Mouse (Mus musculus): ENCODE data around the gene Bpnt1.

Gene Bpnt1

DNA sequence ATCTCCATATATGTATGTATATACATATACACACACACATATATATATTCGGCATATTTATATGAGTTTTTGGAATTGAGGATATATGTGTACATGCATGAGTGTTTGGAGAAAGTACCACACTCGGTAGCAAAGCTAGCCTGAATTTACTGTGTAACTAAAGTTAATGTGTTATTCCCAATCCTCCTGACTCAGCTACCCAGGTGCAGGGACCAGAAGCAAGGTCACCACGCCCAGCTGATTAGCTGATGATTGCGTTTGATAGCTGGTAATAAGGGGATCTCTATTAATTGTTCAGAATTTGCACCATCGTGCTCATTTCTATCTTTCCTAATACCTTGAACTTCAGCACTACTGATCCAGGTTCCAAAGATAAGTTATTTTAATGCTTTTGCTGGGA, 1.7 kb downstream of the Bpnt1 start:
- no peak for DNase-seq

DNA sequence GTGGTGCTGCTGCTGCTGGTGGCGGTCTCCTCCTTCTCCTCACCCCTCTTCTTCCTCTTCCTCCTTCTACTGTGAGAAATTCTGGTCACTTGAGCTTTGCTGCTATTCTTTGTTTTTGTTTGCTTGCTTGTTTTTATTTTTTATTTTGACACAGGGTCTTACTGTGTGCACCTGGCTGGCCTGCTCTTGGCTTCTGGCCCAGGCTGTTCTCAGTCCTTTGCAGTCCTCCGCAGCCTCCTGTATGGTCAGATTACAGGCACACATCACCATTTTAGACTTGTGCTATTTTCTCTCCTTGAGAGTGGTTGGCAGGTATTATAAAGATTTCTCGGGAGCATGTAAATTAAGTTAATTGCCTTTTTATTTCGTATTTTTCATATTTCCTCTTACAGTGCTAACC, 2.2 kb downstream of the Bpnt1 start:
- no peak for DNase-seq

DNA sequence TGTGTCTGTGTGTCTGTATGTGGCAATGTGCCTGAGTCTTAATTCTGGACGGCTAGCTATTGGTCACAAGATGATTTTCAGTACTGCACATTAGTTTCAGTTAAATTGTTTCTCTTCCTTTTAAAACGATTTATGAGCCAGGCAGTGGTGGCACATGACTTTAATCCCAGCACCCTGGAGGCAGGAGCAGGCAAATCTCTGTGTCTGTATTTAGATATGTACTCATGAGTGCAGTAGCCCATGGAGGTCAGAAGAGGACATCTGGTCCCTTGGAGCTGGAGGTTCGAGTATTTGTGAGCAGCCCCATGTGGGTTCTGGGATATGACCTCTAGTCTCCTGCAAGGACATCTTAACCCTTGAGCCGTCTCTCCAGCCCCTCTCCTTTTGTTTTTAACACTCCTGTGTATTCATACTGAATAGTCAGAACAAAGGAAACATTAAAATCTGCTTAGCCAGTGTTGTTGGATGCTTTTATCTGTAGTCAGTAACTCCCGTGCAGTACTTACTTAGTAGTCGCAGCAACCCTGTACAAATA, 3.3 kb downstream of the Bpnt1 start:
- peak; percentile 26 for DNase-seq

DNA sequence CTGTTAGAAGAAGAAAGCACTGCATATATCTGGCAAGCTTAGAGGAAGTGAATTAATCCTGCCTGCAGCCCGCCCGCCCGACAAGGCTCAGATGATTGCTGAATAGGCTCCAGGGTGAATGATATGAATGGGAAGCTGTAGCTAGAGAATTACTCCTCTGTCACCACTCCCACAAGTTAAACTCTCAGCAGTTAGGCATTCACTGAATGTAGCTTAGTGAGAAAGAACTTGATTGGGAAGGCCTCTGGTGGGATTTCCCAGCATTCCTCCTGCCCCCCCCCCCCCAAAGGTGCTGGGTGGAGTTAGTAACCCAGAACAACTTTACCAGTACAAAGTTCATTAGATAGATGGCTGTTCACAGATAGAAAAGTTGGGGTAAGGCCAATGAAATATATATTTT, 4.6 kb downstream of the Bpnt1 start:
- no peak for DNase-seq

DNA sequence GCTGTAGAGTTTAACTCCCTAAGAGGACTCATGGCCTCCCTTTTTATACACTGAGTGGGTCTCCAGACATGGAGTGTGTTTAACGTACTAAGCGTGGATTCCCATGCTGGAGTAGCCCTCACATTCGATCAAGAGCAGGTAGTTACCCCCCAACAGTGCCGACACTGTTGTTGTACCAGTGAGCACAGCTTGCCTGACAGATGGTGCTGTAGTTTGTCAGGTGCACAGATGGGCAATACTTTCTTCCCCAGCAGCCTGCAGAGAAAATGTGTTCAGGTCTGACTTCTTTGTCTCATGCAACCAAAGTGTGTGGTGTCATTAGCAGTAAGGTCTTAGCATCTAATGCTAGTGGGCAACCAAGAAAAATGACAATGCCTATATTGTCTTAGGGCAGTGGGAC, 10.5 kb downstream of the Bpnt1 start:
- no peak for DNase-seq

DNA sequence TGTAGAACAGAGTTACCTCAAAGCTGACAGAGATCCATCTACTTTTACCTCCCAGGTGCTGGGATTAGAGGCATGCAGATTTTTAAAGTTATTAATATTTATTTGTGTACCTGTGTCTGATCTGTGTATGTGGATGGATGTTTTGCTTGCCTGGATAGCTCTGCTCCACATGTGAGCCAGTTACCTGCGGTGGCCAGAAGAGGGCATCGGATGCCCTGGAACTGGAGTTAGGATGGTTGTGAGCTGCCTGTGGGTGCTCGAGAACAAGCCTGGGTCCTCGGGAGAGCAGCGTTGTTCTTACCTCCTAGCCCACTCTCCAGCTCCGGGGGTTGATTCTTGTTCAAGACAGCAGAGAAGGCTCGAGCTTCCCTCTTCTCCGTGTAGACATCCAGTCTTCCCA, 11.5 kb downstream of the Bpnt1 start:
- DNase-seq, result no peak

DNA sequence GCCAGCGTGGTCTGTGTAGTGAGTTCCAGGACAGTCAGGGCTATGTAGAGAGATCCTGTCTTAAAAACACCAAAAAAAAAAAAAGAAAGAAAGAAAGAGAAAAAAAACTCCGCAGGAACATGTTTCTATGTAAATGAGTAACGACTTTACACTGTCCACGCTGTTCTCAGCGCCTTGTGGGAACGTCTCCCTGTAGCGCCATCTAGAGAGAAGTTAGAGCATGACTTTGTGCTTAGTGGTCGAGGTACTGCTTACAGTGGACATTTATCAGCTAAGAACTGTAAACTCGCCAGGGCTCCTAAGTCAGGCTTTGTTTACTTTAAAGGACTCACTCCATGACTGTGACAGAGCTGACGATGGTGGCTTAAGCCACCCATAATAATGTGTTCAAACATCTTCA, 14.2 kb downstream of the Bpnt1 start:
- no peak for DNase-seq

DNA sequence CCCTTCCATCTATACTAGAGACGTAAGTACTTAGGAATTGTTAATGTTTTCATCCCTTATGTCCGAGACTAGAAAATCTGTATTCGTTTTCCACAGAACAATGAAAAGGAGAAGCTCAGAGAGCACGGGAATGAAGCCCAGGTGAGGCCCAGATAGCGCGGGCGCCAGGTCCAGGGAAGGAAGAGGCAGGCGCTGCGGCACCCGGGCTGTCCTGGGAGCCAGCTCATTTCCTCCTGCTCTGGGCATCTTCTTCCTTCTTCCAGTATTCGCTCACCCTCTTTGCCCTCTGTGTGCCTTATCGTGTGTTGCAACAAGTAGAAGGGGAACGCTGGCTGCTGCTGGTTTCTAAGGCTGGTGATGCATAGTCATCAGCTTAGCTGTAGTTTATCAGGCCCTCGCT, 17.8 kb downstream of the Bpnt1 start:
- DNase-seq, result no peak

DNA sequence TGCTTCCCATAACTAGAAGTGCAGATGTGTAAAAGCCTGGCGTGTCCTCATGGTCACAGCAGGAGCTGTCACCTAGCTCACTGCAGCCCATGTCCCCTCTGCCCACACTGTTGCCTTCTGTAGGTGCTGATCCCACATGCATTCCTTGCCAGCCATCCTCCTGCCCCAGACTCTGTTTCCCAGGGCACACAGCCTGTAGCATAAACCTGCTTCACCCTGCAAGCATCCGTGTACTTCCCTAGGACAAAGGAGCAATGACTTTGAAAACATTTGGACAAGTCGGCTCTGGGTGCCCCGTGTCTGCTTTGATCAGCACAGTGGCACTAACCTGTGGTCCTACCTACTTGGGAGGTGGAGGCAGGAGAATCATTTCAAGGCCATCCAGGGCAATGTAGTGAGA, 18.7 kb downstream of the Bpnt1 start:
- DNase-seq, result no peak

DNA sequence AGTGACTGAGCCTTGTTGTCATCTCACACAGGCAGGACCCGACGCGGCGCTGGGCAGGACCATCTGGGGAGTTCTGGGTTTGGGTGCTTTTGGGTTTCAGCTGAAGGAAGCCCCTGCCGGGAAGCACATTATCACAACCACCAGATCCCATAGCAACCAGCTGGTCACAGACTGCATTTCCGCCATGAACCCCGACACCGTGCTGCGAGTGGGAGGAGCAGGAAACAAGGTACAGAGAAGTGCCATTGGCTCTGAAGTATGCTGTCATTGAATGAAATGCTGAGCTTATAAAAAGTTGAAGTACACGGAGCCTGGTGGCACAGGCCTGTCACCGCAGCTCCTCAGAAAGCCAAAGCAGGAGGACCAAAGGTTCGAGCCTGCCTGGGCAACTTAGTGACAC, 20.2 kb downstream of the Bpnt1 start:
- DNase-seq, result no peak

DNA sequence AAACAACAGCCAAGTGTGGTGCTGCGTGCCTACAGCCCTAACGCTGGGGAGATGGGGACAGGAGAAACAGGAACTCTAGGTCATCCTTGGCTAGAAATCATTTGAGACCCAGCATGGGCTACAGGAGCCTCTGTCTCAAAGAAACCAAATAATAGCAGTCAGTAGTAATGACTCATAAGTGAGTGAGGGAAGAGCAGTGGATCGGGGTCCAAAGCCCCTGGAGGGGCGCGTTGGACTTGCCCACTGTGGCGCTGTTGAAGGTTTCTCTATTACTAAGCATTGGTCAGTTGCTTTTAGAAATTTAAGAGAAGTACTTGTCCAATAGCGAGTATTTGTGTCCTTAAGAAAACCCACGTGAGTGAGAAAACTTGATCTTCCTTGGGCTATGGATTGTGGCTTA, 21.4 kb downstream of the Bpnt1 start:
- DNase-seq, result no peak

DNA sequence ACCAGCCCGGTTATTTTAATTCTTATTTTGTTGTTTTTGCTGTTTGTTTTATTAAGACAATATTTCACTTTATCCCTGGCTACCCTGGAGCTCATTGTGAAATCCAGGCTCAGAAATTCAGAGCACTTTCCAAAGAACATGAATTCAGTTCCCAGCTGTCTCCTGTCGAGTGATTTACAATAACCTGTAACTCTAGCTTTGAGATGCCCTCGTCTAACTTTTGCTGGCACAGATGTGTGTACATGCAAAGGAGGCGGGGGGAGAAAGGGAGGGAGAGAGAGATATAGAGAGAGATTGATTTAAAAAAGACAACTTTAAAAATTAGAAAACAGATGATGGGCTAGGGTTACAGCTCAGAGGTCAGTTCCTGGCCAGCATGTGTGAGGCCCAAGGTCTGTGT, 22.8 kb downstream of the Bpnt1 start:
- no peak for DNase-seq

DNA sequence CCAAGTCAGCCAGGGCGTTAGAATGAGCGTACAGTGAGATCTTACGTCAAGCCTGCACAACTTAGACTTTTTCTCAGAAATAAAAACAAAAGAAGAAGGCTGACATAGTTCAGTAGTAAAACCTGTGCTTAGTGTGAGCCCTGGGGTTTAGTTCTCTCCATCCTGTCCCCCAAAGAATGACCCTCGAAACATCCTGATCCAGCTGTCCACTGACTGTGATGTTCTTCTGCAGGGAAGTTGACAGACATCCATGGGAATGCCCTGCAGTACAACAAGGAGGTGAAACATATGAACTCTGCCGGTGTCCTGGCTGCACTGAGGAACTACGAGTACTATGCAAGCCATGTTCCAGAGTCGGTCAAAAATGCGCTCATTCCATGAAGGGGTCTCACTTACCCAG, 24.3 kb downstream of the Bpnt1 start:
- no peak for DNase-seq

DNA sequence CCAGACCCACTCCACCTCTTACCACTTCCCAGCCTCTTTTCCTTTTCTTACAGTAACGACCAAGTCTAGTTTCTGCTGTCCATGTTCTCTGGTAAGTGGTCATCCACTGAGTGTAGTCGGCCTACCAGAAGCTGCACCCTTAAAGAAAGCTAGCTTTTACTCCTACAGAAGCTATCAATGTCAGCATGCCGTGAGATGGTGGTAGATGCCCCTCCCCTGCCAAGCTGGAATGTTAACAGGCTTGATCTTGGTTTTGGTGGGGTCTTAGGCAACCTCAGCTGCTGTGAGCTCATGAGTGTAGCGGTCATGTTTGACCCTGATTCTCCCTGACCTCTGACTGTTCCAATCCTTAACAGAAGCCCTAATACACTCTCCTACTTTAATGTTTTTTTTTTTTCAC, 26.3 kb downstream of the Bpnt1 start:
- no peak for DNase-seq

DNA sequence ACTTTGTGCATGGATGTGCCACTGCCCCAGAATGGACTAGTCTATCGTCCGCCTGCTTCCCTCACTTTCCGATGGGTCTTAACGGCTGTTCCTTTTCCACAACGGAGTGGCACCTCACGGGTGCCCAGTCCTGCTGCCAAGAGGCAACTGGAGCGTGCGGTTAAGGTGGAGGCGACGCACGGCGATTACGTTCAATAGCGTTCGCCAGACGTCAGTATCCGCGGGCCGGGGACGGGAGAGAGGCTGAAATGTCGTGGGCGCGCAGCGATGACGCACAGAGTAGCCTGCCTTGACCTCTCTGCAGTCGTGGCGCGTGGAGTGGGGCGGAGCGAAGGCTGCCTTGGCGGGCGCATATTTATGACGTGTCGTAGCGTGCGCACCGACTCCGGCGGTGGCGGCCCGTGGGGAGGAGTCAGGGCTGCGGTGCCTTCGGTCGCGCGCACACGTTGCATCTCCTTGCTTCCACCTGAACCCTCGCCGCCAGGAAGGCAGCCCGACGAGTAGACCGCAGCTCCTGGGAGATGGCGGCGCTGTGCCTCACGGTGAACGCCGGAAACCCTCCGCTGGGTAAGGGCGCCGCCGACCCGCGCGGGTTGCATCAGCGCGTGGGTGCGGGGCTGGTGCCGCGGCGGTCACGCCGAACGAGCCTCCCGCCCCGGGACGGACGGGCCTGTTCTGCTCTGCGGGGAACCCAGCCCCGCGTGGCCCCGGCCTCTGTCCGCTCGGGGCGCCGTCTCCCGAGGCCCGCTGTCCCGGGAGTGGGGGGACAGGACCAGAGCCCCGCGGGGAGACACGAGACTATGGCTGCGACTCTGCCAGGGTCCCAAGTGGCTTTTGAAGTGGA, 30.9 kb downstream of the Bpnt1 start, which contains the start of gene Eprs:
Eprs (plus strand) TSS at position 368 of the 844 bp plus-strand sequence.
- peak; percentile 99 for DNase-seq

DNA sequence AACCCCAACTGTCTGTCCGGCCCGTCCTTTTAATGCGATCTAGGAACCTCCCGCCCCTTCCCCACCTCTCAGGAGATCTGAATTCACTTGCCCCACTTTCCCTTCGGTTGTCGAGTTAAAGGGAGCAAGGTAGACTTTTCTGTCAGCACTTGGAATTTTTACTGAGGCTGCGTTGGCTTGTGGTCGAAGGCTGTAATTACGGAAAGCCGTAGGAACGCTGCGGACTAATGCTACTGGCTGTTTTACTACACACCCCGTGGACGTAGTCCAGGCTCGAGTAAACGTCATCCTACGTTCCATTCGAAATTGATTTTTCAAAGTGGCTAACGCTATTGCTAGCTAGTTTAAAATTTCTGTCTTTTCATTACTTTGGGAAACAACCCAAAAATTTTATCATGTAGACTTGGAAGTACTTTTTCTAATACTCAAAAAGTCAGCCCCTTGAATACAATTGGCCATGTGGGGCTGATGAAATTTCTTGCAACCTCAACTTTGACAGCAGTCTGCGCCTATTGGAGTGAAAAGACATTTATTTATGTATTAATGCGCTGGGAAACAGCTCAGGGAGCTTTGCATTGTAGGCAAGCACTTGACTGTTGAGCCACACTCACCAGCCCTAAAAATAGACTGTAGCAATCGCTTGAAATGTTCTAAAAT, 31.7 kb downstream of the Bpnt1 start:
- DNase-seq, result peak; percentile 47

DNA sequence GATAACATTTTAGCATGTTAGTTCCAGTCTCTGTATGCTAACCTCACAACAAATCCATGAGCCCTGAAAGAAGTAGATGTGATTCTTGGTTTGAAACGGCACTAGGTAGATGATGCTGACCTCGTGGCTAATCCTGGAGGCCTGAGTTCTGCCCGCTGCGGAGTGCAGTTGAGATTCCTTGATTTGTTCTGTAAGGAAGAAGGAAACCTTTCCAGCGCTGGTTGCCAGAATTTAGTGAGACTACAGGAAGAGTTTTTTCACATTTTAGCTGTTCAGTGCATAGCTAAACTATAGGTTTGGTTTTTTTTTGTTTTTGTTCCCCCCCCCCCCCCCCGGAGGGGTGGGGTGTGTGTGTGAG, 32.2 kb downstream of the Bpnt1 start:
- DNase-seq, result no peak

DNA sequence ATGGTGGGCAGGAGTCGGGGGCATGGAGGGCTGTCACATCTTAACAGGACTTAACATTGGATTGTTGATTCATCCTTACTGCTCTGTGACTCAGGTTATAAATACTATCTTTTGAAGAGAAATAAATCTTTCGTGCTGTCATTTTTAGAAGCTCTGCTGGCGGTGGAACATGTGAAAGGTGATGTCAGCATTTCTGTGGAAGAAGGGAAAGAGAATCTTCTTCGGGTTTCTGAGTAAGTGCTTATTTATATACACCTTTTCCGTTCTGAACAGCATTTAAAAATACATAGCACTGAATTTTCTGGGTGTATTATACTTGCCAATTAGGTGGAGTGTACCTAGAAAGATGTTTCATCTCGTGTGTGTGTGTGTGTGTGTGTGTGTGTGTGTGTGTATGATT, 35.4 kb downstream of the Bpnt1 start:
- DNase-seq, result no peak

DNA sequence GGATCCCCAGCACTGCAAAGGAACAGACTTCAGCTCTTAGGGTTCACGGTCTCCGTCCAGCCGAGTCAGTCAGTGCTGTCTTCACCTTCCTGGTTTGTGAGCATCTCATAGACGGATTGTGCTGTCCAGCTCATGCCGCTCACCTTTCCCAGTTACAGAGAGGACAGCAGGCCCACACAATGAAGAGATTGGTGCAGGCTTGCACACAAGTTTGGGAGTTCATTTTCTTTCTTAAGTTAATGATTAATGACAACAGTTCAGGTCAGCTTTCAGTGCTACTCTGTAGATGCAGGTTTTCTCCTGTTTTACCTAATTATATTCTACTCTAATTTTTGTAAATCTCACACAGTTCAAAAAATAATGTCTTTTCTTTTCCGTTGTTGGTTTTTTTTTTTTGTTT, 38.0 kb downstream of the Bpnt1 start:
- DNase-seq, result peak; percentile 35

DNA sequence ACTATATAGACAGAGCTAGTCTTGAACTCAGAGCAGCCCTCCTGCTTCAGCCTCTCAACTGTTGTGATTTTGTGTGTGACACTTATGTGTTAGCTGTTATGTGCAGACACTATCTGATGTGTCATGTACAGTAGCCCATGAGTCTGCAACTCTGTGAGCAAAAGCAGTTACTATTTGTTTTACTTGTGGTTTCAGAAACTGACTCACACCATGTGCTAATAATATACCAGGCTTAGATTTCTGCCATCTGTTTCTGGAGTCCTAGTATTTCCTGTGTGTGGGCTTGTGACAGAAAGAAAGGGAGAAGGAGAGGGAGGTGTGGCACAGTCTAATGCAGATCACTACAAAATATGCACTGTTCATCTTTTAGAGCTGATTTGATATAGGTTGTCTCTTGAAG, 44.4 kb downstream of the Bpnt1 start:
- no peak for DNase-seq

DNA sequence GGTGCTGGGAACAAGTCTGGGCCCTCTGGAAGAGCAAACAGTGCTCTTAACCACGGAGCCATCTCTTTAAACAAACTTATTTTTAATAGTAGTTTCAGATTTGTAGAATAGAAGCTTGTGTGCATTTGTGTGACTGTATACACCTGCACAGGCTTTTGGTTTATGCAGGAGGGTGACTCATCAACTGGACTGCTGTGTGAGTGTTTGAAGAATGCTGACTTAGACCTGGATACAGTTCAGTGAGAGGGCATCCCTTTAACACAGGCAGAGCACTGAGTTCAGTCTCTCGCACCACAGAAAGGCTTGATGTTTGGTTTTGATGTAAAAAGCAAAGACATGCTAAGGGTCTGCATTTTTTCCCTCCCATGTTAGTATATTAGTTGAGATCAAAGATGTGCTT, 45.5 kb downstream of the Bpnt1 start:
- no peak for DNase-seq

DNA sequence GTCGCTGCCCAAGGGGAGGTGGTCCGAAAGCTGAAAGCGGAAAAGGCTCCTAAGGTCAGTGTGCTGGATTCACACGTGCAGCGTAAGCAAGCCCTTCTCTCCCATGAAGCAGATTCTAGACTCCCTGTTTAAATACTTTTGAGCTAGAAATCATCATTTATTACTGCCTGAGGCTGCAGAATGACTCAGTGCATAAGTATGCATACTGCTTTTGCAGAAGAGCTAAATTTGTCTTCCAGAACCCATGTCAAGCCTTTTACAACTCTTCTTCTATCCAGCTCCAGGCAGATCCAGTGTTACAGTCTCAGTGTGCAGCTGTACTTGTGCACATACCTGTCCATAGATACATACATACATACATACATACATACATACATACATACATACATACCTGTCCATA, 69.7 kb downstream of the Bpnt1 start:
- no peak for DNase-seq

DNA sequence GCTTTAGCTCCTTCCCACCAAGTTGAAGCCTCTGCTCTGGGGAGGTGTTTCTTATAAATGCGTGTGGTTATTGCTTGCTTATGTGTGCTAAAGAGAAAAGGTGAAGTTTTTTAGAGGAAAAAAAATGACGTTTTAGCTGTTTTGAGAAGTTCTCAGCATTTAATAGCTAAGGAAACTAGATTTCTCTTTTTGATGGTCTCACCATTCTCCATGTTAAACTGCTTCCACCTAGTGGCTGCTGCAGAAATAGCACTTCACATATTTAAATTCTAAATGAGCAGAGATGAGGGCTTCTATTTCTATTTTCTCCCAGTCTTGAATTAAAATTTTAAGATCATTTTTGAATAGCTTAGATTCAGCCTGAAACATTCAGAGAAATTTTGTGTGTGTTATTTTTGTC, 72.1 kb downstream of the Bpnt1 start:
- DNase-seq, result no peak

DNA sequence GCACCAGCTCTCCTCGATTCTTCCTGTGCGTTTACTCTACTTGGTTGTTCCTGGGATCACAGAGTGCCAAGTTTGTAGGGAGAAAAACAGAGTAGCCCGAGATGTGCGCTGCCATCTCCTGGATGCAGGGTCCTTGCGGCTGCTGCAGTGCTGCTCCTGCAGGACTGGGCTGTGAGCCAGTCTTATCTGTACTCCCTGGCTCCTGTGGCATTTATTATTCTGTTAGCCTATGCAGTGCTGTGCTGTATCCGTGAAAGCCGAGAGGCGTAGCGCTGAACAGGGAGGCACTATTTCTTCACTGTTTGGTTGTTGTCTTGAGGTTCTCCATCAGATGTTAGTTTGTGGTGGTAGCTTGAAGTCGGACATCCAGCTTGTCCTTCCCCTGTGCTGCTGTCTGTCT, 74.0 kb downstream of the Bpnt1 start:
- no peak for DNase-seq

Data from kidney, adult 18-20 months (tissue).